Mouse (Mus musculus) cerebellum, postnatal 25 days (tissue): ENCODE results near the gene Thbs2.

Source experiments
- DNase-seq, 2 experiments: peaks; one replicate each; pipeline ENCODE4 v3.0.0; 2021; ENCODE audit warnings: mixed read lengths in 2 of 2

The Thbs2 gene

DNA sequence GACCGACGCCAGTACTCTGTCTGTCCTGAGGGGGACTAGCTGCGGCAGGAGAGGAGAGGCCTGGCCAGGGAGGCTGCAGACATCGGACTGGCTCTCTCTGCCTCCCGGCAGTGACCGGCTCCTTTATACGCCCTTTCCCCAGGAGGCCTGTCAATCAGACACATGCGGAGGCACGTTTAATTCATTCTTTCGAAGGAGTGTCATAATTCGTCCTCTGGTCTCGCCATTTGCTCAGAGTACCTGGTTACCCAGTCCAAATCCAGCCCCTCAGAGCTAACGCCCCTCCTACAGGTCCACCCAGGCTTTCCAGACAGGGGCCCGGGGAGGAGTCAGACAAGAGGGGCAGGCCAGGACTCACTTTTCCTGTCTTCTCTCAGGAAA is at the start of gene Thbs2:
Gene Thbs2 (minus strand): TSS at position 242 of the 381 bp plus-strand sequence.
- peak in 1 of 2 experiments; percentile 16 for DNase-seq

DNA sequence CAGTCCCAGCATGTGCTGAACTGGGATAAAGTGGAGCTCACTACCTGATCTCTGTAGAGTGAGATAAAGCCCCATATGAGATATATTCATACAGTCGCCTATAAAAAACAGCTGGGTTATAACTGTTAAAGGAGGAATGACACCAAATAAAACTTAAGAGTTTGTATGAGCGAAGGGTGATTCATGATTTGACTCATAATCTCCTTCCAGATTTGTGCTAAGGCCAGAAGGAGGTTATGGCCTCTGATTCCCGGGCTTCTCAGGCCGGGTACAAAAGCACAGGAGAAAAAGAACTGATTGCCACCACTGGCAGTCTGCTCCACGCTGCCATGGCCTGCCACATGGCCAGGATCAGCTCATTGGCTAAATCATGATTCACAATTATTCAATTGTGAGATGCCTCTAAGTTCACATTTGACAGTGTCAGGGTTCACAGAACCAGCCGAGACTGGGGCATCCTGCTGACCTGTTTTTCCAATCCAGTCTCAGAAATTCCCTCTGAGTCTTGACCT is 41.5 kb upstream of the Thbs2 start:
- no peak for DNase-seq

DNA sequence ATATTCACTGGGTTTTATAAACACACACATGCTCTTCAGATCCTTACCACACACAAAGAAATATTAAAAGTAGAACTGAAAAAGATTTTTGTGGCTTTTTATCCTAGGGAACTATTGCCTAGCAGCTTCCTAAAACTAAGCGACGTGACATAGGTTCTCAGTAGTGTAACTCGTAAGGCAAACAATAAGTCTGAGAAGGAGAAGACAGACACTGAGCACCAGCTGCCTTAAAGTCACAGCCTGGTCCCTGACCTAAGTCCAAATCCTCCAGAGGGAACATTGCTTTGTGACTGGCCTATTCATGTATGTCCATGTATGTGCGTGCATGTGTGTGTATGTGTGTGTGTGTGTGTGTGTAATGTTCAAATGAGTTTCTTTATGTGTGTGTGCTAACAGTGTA is 40.3 kb upstream of the Thbs2 start:
- DNase-seq: no peak

DNA sequence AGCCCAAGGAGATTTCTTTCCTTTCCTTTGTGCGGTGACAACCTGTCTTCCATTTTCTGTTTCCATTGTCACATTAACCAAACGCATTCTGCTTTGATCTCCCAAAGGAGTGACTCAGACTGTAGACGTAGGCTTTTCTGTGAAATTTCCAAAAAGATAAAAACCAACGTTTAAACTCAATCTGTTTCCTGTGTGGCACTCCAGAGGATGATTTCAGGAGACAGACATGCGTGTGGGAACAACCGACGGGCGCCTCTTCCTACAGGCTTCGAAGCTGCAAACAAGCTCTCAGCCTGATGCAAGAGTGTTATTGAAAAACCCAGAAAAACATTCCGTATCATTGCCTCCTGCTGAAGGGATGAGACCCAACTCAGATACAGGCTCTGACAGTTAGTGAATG is 39.9 kb upstream of the Thbs2 start:
- no peak for DNase-seq

DNA sequence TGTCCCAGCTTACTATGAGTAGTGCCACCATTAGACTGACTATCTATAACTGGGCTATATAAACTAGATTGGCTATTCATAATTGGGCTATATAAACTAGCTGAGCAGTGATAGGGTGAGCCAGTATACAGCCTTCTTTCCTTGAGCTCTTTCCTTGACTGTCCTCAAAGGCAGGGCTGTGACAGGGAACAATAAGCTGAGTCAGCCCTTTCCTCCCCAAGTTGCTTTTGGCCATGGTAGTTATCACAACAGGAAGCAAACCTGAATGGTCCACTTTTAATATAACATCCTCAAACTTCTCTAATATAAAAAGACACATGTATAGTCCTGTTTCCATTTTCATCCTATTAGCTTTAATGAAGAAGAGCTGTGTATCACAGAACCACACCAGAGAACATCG is 39.0 kb upstream of the Thbs2 start:
- no peak for DNase-seq

DNA sequence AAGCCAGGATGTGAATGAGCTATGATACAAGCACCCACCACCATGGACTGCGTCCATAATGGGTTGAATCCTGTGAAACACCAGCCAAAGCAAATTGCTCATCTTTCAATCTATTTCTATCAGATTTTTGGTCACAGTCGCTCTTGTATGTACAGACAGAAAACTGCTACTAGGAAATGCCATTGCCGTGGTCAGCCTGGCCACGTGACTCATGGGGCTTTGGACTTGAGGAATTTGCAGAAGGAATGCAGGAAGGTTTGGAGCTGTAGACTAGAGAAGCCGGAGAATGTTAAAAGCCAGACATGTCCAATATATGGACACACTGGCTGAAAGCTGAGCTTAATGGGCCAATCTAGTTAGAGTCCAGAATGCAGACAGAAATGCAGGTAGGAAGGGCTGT is 36.6 kb upstream of the Thbs2 start:
- DNase-seq: no peak

DNA sequence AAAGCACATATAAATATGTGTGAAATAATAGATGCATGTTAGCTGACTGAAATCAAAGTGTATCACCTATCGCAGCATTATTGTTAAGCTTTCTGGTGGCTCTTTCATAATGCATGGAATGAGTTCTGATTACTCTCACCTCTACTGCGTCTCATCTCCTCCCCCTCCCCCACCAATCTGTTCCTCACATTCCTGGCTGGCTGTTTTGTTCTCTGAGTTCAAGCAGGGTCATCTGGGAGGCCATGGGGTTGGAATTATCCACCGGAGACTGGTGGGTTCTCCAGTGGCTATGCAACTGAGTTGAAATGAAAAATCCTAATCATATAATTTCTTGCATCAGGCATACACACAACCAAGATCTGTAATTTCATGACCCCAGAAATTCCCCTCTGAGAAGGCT is 33.4 kb upstream of the Thbs2 start:
- no peak for DNase-seq

DNA sequence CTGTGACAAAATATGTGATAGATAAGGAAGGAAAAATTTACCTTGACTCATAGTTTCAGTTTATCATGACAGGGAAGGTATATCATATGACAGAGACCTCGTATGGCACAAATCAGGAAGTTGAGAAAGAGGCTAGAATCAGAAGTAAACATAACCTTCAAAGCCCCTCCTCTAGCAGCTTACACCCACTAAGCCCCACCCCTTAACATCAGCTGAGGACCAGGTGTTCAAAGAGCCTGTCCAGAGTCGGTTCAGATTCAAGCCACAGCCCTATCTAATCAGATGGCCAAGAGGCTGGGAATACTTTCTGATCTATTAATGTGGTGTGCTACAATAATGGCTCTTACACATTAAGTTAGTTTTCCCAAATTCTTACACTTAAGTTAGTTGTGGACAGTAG is 30.8 kb upstream of the Thbs2 start:
- no peak for DNase-seq

DNA sequence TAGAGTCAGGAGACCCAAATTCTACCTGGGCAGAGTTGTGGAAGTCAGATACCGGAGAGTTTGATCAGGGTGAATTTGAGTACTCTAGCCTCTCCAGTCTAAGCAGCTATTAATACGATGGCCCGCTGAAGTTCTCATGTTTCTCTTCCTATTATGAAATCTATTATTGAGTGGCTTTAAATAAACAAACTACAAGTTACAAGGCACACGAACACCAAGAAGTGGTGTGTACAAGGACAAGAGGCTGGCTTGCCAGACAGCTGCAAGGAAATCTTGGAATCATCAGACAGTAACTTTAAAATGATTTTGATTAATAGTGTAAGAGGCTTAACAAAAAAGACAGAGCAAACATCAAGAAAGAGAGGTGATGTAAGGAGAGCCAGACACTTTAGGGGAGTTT is 27.3 kb upstream of the Thbs2 start:
- no peak for DNase-seq

DNA sequence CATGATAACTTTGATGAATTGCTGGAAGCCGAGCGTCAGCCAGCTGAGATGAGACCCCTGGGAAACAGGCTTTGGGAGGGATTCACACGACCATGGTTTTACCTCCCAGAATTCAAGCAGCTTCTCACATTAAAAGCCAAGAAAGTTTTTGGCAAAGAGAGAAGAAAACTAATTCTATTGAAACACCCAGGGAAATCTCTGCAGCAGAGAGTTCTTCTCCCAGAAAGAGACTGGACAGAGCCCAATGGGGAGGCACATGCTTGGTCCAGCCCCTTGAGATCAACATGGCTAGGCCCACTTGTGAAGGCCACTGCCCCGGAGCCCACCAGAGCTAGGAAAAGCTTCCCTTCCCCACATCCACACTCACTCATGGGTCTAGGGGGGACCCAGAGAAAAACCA is 26.9 kb upstream of the Thbs2 start:
- DNase-seq: no peak

DNA sequence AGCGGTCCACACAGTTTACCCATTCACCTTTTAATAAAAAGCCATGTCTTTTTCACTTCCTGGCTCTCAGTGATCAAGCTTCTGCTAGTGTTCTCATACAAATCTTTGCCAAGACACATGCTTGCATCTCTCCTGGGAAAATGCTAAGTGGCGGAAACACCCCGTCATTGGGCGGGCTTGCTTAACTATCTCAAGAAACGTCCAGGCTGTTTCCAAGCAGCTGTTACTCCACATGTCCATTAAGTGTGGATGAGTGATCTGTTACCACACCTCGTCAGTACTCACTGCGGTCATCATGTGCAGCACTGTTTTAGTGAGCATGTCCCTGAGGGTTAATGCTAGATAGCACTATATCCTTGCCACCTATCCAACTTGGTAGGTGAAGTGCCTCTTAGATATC is 26.2 kb upstream of the Thbs2 start:
- no peak for DNase-seq

DNA sequence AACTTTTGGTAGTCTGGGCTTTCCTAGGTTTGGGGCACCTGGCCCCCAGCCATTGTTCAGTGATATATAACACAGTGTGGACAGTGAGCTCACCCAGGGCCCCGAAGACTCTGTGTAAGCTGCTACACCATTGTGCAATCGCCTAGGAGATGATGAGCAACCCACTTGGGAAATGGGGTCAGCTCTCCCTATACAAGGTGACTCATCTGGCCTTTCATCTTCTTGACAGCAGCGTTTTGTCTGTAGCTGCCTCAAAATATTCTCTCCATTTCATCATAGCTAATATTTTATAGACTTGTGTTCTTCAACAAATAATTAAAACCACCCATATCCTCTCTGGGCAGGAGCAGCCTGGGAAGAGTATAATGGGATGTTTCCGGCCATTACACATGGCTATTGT is 24.8 kb upstream of the Thbs2 start:
- no peak for DNase-seq

DNA sequence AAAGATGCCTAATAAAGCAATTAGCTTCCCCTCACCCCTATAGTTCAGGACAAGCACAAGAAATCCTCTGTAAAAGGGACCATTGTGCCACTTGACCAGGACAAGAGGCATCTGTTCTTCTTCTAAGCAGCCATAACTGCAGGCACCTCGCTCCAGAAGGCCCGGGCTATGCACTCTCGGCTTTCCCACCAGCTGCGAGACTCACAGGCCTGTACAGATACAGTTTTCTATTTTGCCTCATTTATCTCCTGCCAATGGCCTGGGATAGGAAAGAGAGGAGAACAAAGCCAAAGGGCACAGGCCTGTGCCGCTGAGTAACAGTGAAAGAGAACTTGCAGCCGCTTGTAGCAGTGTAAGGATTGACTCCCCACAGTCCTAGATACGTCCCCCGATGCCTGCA is 20.7 kb upstream of the Thbs2 start:
- no peak for DNase-seq

DNA sequence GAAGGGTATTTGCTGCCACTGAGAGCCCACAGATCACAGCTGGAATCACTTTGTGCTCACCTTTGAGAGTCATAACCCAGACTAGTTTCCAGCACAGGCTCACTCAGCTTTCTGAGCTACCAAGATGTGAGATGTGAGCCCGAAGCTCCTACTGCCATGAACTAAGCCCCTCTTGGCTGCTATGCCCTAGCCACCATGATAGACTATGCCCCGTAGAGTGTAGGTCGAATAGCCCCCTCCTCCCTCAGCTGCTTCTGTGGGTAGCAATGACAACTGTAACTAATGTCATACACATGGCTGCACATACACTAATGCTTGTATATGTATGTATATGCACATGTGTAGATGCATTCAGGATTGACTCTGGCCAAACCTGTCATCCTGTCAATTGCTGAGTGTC is 20.3 kb upstream of the Thbs2 start:
- no peak for DNase-seq

DNA sequence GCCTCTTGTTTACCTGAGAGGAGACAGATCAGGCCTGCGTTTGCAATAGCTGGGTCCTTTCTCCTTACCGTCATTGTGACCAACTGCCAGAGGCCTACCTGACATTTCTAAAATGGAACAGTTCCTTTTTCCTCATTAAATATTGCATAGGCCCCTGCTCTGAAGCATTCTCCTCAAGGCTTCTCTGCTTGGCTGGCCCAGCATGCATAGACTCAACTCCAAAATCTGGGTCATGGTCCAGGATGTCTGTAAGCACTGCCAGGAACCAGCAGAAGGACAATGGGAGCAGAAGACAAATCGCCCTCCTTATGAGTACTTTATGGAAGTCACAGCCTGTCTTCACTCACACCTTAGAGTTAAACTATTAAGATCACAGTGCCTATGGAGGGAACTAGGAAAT is 17.7 kb upstream of the Thbs2 start:
- no peak for DNase-seq

DNA sequence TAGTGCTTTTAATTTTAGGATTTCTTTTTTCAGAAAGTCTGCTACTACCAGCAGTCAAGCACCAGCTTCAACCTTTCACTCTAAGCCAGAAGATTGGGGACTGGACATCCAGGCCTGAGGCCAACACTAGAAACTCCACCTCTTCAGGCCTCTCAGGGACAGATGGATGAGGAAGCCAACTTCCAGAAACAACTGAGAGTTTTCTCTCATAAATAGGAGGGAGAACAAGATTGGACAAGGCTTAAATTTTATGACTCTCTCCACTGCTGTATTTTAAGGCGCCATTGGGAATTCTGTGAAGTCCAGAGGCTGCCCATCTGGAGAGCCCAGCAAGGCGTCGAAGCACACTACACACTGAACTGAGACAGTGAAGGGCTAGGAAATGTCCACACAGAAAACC is 17.0 kb upstream of the Thbs2 start:
- DNase-seq: no peak

DNA sequence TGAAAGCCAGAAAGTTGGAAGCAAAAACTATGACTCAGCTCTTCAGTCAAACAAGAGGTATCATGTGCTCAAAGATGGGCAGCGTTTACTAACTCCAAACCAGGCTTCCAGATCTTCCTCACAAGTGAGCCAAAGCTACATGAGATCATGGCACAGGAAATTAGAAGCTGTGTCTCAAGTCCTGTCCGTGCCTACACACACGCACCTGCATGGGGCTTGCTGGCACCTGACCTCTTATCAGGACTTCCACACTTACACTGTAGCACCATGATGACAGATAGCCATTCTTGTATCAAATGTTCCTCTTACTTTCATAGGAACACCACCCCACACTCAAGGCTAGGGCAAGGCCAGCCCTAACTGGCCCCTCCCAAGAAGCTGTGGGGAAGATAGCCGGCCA is 12.0 kb upstream of the Thbs2 start:
- DNase-seq: no peak

DNA sequence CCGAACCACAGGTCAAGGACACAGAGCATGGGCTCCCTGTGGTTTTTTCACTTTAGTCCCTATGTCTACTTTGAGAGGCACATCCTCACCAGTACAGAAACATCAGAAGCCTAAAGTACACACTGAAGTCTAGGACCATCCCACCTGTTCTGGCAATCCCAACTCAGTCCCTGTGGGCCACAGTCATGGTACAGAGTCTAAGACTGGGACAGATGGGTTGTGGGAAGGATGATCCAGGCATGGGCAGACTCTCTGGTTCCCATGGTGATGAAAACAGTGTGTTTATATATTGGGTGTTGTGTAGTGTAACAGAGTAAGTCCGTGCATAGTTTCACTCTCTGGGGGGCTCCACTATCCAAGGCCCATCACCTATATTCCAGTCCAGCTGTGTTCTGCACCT is 11.4 kb upstream of the Thbs2 start:
- no peak for DNase-seq

DNA sequence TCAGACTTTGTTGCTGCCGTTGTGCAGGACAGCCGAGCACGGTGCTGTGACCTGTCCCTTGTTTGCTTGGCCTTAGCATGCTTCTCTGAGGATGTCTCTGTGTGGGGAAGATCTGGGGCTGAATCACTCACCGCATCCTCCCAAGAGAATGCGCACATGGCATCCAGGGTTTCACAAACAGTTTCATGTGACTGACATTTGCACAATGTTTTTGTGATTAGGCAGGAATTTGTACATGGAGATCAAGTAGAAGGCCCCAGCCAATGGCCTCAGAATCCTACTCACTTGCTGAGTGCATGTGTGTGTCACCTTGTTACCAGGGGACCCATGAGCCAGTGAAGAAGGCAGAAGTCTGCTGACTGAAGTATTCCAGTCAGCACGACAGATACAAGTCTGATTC is 9.7 kb upstream of the Thbs2 start:
- DNase-seq: no peak

DNA sequence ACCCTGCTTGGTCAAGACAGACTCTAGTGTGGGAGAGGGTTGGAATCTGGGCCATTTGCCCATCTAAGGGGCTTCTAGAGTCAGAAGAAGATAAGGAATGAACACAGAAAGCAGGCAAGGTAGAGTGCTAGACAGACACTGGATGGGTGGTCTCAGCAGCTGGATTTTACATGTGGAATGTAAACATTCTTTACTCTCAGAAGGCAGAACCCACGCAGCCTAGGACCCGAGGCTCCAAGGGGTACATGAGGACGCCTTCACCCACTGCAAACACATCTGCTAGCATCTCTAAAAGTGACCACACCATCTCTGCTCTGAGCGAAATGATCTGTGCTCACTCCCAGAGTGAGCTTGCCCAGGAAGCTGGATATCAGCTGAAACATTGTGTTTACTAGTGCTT is 9.2 kb upstream of the Thbs2 start:
- DNase-seq: no peak

DNA sequence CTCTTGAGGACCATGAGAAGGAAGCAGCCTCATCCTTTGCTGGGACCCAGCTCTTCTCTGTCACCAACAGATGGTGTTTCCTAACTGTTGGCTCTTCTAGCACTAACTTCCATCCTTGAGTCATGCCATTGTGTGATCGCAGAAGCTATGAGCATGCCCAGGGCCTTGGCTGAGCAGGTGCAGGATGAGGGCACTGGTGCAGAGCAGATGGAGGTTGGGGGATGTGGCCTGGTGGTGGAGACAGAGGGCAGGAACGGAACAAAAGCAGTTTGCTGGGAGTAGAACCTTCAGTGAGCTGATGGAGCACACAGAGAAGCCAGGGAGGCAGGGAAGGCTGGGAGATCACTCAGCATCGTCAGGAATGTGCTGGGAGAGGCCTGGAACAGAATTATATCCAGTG is 8.7 kb upstream of the Thbs2 start:
- peak; percentile 28 to 53 for DNase-seq

DNA sequence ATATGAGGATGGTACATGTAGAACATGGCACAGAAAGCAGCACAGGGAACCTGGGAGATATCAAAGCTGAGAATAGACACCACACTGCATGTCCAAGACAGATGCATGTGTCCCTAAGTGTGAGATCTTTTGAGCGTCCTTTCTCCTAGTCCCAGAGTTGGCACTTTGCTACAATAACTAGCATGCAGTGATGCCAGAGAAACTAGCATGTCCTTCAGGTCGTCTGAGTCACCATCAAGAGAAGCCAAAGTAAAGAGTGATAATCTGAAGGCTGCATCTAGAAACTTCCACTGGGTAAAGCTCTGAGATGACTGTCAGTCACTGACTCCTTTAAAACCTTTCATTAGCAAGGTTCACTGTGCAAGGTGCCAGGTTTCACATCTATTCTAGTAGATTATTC is 7.9 kb upstream of the Thbs2 start:
- no peak for DNase-seq

DNA sequence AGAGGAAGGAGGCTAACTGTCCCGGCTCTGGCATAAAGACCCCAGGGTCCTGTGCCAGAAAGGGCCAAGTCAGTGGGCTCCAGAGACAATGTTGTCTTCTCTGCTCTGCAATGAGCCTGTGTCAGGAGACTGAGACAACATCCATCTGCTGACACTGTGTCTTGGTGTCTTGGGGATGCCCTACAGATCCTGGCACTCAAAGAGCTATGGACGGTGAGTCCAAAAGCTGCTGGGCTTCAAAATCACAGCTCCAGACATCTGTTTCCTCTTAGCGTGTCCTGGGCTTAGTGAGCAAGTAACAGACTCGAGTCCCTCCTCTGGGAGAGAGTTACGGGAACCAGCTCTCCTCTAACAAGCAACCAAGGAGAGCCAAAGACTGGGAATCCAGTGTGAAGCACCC is 6.2 kb upstream of the Thbs2 start:
- DNase-seq: no peak

DNA sequence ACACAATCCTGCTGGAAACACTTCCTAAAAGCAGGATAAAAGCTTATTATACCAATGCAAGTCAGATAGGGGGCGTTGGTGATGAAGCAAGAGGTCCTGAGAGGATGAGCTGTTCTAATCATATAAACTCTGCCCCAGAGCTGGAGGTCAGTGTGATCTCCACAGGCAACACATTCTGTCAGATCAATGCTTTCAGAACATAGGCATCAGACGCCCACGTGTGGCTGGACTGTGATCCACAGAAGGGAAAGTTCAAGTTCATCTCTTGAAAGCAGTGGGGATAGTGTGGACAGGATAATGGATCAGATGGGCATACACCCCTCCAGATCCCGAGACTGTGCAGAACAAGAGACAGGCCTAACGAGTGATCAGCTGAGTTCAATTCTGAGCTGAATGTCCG is 4.2 kb upstream of the Thbs2 start:
- no peak for DNase-seq

DNA sequence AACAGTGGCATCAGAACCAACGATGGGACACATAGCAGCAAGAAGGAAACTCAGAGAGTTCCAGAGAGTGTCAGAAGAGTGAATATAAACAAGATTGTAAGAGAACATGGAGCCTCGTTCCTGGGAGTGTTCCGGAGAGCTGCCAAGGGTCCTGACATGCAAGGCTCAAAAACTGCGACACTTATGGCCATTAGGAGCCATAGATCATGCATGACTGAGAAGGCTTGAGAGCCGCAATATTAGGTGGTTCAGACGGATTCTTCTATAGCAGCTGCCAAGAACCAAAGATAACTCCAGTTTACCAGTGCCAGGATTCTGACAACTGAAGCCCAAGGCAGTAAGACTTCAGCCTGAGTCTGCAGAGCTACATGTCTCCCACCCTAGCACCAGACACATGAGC is 3.1 kb upstream of the Thbs2 start:
- no peak for DNase-seq

DNA sequence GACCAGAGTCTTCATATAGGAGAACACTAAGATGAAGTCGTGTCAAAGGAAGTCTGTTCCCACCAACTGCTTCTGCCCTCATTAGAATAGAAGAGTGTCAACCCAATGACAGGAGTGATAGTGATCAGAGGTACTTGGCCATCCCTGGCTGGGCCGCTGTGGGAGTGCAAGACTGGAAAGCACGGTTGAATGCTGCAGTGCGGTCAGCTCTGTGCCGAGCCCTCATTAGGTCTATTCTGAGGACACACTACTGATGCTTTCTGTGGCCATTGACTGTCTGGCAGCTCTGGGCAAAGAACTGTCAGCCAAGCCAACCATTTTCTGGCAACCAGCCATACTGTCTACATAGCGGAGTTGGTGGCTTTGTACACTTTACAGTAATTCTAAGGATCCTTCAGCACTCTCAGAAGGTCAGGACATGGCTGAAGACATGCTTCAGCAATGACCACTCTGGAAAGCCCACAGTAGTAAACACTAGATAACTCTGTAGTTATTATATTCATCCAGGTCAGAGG is 2.3 kb upstream of the Thbs2 start:
- peak; percentile 35 to 55 for DNase-seq
